Mouse (Mus musculus): ENCODE data around the gene Usp5.

DNA sequence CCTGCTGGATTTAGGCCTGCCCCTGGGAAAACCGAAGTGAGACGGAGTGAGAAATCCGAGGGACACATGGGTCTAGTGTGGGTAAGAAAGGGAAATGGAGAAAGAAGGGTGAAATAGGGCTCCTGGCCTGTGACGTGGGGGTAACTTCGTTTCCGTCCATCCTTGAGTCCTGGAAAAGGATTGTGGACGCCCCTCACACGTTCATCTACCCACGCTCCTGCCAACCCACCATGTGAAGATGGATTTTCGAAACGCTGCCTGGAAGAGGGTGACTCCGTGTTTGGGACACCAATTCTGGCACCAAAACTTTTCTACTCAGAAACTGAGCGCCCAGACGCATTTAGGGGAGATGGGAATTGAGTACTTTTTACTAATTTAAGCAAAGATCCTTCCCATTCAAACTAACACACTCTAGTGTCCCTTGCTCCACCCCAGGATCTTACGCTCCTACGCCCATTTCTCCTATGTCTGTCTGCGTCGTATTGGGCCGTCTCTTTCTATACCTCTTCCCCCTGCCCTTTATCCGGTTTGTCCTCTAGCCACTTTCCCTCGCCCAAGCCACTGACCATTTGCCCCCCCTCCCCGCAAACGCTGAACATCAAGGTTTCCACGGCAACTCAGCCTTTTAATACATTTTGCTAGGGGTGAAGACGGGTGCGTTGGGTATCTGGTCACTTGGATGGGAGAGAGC is 28.7 kb upstream of the Usp5 start:
- TF ChIP-seq CTCF (conservative IDR thresholded peaks at IDR 0.05; ENCODE audit: insufficient read depth, insufficient read length, low read depth, low read length) (no peak), POLR2A (IDR thresholded peaks at IDR 0.05; ENCODE audit: low read depth, low read length) (no peak)

All from kidney, adult 2 months (tissue).